Mouse (Mus musculus): ENCODE data around the gene Uchl3.

DNA sequence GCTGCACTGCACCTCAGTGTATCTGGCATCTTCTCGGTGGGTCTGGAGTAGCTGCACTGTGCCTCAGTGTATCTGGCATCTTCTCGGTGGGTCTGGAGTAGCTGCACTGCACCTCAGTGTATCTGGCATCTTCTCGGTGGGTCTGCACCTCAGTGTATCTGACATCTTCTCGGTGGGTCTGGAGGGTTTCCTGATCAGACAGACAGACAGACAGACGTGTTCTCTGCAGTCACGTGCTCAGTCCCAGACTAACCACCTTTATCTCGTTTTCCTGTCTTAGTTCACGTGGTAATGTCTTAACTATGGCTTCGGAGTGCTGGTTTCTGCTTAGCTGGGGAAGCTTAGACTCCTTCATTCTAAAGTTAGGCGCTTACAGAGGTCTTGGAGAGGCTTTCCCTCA is 2.5 kb downstream of the Uchl3 start:
- TF ChIP-seq POLR2A (IDR thresholded peaks at IDR 0.05; ENCODE audit: insufficient read depth, low read length), result no peak
- TF ChIP-seq CTCF (IDR thresholded peaks at IDR 0.05; ENCODE audit: low read depth, low read length), result no peak

Data from ES-Bruce4 (cell line).